Mouse (Mus musculus) hindbrain, embryonic 15.5 days (tissue): Measurements from ENCODE around the gene Dab1. TPM values are rescaled to one million over a fixed set of nuclear protein-coding genes. Genes with fewer than 3 reads are reported as not detected.

Experiments
- ATAC-seq: fragments of 200-750 bp; cut with Nextera tagmentation; 2 replicates; pipeline ENCODE4 v1.8.0; 2017; ENCODE audit warnings: low read depth, moderate number of reproducible peaks, moderate TSS enrichment; ENCODE audit not compliant: low FRiP score
- H3K27ac ChIP-seq: fragments of 300-500 bp; sonication (generic); replicated peaks from 2 replicates; pipeline ENCODE4 v1.5.1; 2015; ENCODE audit warnings: mild to moderate bottlenecking, inconsistent platforms
- H3K27me3 ChIP-seq: fragments of 300-500 bp; sonication (generic); 2 replicates; pipeline ENCODE4 v1.6.1; 2015; ENCODE audit warnings: control low read depth, inconsistent platforms
- H3K36me3 ChIP-seq: fragments of 300-500 bp; sonication (generic); 2 replicates; pipeline ENCODE4 v1.6.1; 2015; ENCODE audit warnings: control low read depth, inconsistent platforms
- H3K4me1 ChIP-seq: fragments of 300-500 bp; sonication (generic); replicated peaks from 2 replicates; pipeline ENCODE4 v1.6.1; 2015; ENCODE audit warnings: control low read depth, inconsistent platforms
- H3K4me2 ChIP-seq: fragments of 300-500 bp; sonication (generic); 2 replicates; pipeline ENCODE4 v1.6.1; 2015; ENCODE audit warnings: moderate library complexity, mild to moderate bottlenecking, inconsistent platforms
- H3K4me3 ChIP-seq: fragments of 300-500 bp; sonication (generic); 2 replicates; pipeline ENCODE4 v1.5.1; 2015; ENCODE audit warnings: mild to moderate bottlenecking, inconsistent platforms
- H3K9ac ChIP-seq: fragments of 300-500 bp; sonication (generic); 2 replicates; pipeline ENCODE4 v1.6.1; 2015; ENCODE audit warnings: inconsistent platforms
- H3K9me3 ChIP-seq: fragments of 300-500 bp; sonication (generic); 2 replicates; pipeline ENCODE4 v1.6.1; 2016; ENCODE audit warnings: control low read depth, inconsistent platforms
- WGBS: fragments of 180-500 bp; shearing (Covaris S2); methylation state at CpG from one replicate; pipeline ENCODE4 v1.1.7; 2015; 5-methylcytosine and 5-hydroxymethylcytosine counted together
- polyA plus RNA-seq: library from polyadenylated mRNA; unstranded; fragments of >200 nt; fragmentation: Nextera tagmentation; extraction: Ambion mirVana; gene quantifications from 2 replicates; pipeline ENCODE4 v1.2.1, GENCODE M21; 2015

Gene Dab1
- polyA plus RNA-seq, 1 experiment from 2014 or later, result 93.7 TPM

- Histone ChIP-seq H3K9me3 (no peaks in the 10 kb centered on the region), H3K27me3 (no peaks in the 10 kb centered on the region), H3K4me1 (no peaks in the 10 kb centered on the region), H3K4me3 (no peak overlapping the region), H3K36me3 (no peaks in the 10 kb centered on the region), H3K9ac (no peak overlapping the region), H3K27ac (no peak overlapping the region), H3K4me2 (no peak overlapping the region)
- 91% methylated on average over 11 of the region's 11 CpGs for WGBS
- no peak for ATAC-seq
Observed at GRCm38 (mm10) chr4:103762416-103762815, 143.3 kb downstream of the Dab1 start.

GRCm38 (mm10) chr4:103775712-103776111 is 156.6 kb downstream of the Dab1 start:
- no peaks in the 10 kb centered on the region for H3K27me3 ChIP-seq
- H3K9ac ChIP-seq, result no peak overlapping the region
- H3K36me3 ChIP-seq, result no peaks in the 10 kb centered on the region
- no peaks in the 10 kb centered on the region for H3K4me1 ChIP-seq
- no peak overlapping the region for H3K4me3 ChIP-seq
- 79% methylated on average over 4 of the region's 4 CpGs for WGBS
- no peak for ATAC-seq
- no peak overlapping the region for H3K27ac ChIP-seq
- no peak overlapping the region for H3K4me2 ChIP-seq
- H3K9me3 ChIP-seq, result no peaks in the 10 kb centered on the region

GRCm38 (mm10) chr4:103781398-103781797 is 162.2 kb downstream of the Dab1 start:
- Histone ChIP-seq H3K9me3 (no peaks in the 10 kb centered on the region), H3K9ac (no peak overlapping the region), H3K27ac (no peak overlapping the region), H3K27me3 (no peaks in the 10 kb centered on the region), H3K4me3 (no peak overlapping the region), H3K4me1 (no peaks in the 10 kb centered on the region), H3K36me3 (no peaks in the 10 kb centered on the region), H3K4me2 (no peak overlapping the region)
- peak; percentile 75 for ATAC-seq
- 45% methylated on average over 4 of the region's 4 CpGs for WGBS

- Histone ChIP-seq H3K4me3 (no peak overlapping the region), H3K4me2 (no peak overlapping the region), H3K9me3 (no peaks in the 10 kb centered on the region), H3K27ac (no peak overlapping the region), H3K27me3 (no peaks in the 10 kb centered on the region), H3K4me1 (no peaks in the 10 kb centered on the region), H3K9ac (no peak overlapping the region), H3K36me3 (no peaks in the 10 kb centered on the region)
- ATAC-seq, result no peak
- WGBS, result 81% methylated on average over 7 of the region's 7 CpGs
Observed at GRCm38 (mm10) chr4:103783561-103784247, 164.5 kb downstream of the Dab1 start.

- no peak for ATAC-seq
- H3K4me3 ChIP-seq, result no peak overlapping the region
- WGBS, result 78% methylated on average over 8 of the region's 8 CpGs
Observed at GRCm38 (mm10) chr4:103793589-103794312, 174.6 kb downstream of the Dab1 start.

GRCm38 (mm10) chr4:103796416-103796815 is 177.3 kb downstream of the Dab1 start:
- ATAC-seq, result peak; percentile 68; the same call in 1 of the 2 replicates
- 53% methylated on average over 6 of the region's 6 CpGs for whole genome bisulfite sequencing

More at GRCm38 (mm10) chr4:103793589-103794312, 174.6 kb downstream of the Dab1 start:
- H3K27me3 ChIP-seq, result no peaks in the 10 kb centered on the region
- H3K9me3 ChIP-seq, result no peaks in the 10 kb centered on the region
- H3K4me1 ChIP-seq, result peaks cover 6% of the 10 kb centered on the region; the same call in 1 of the 2 replicates
- H3K36me3 ChIP-seq, result no peaks in the 10 kb centered on the region
- no peak overlapping the region for H3K4me2 ChIP-seq
- H3K9ac ChIP-seq, result no peak overlapping the region
- no peak overlapping the region for H3K27ac ChIP-seq

GRCm38 (mm10) chr4:103802439-103802838 is 183.3 kb downstream of the Dab1 start:
- H3K9me3 ChIP-seq, result no peaks in the 10 kb centered on the region
- 84% methylated on average over 4 of the region's 4 CpGs for WGBS
- H3K27ac ChIP-seq, result no peak overlapping the region
- ATAC-seq, result no peak
- H3K4me1 ChIP-seq, result no peaks in the 10 kb centered on the region
- H3K36me3 ChIP-seq, result no peaks in the 10 kb centered on the region
- no peaks in the 10 kb centered on the region for H3K27me3 ChIP-seq
- H3K4me2 ChIP-seq, result no peak overlapping the region
- no peak overlapping the region for H3K9ac ChIP-seq
- no peak overlapping the region for H3K4me3 ChIP-seq

More at GRCm38 (mm10) chr4:103796416-103796815, 177.3 kb downstream of the Dab1 start:
- Histone ChIP-seq H3K36me3 (no peaks in the 10 kb centered on the region), H3K9ac (no peak overlapping the region), H3K4me3 (no peak overlapping the region), H3K27ac (no peak overlapping the region), H3K27me3 (no peaks in the 10 kb centered on the region), H3K9me3 (no peaks in the 10 kb centered on the region), H3K4me1 (peaks cover 6% of the 10 kb centered on the region; the same call in 1 of the 2 replicates), H3K4me2 (no peak overlapping the region)

GRCm38 (mm10) chr4:103804461-103804860 is 185.3 kb downstream of the Dab1 start:
- ATAC-seq, result no peak
- Histone ChIP-seq H3K4me3 (no peak overlapping the region), H3K27me3 (no peaks in the 10 kb centered on the region), H3K27ac (no peak overlapping the region), H3K9ac (no peak overlapping the region), H3K4me1 (no peaks in the 10 kb centered on the region), H3K9me3 (no peaks in the 10 kb centered on the region), H3K36me3 (no peaks in the 10 kb centered on the region), H3K4me2 (no peak overlapping the region)
- 18% methylated on average over 1 of the region's 1 CpGs for WGBS

GRCm38 (mm10) chr4:103822669-103823068 is 203.5 kb downstream of the Dab1 start:
- H3K4me2 ChIP-seq, result no peak overlapping the region
- H3K9ac ChIP-seq, result no peak overlapping the region
- no peak overlapping the region for H3K4me3 ChIP-seq
- ATAC-seq, result no peak
- H3K27me3 ChIP-seq, result no peaks in the 10 kb centered on the region
- 74% methylated on average over 4 of the region's 4 CpGs for WGBS
- no peaks in the 10 kb centered on the region for H3K4me1 ChIP-seq
- no peak overlapping the region for H3K27ac ChIP-seq
- H3K36me3 ChIP-seq, result no peaks in the 10 kb centered on the region
- H3K9me3 ChIP-seq, result no peaks in the 10 kb centered on the region

- Histone ChIP-seq H3K27me3 (no peaks in the 10 kb centered on the region), H3K9ac (no peak overlapping the region), H3K27ac (no peak overlapping the region), H3K9me3 (no peaks in the 10 kb centered on the region), H3K36me3 (no peaks in the 10 kb centered on the region), H3K4me1 (no peaks in the 10 kb centered on the region; the same call in 1 of the 2 replicates), H3K4me2 (no peak overlapping the region), H3K4me3 (no peak overlapping the region)
- WGBS, result 8% methylated on average over 5 of the region's 5 CpGs
- no peak for ATAC-seq
Observed at GRCm38 (mm10) chr4:103838377-103838776, 219.2 kb downstream of the Dab1 start.

GRCm38 (mm10) chr4:103839541-103839940 is 220.4 kb downstream of the Dab1 start:
- Histone ChIP-seq H3K9me3 (no peaks in the 10 kb centered on the region), H3K4me1 (no peaks in the 10 kb centered on the region; the same call in 1 of the 2 replicates), H3K4me3 (no peak overlapping the region), H3K4me2 (no peak overlapping the region), H3K9ac (no peak overlapping the region), H3K27me3 (no peaks in the 10 kb centered on the region), H3K36me3 (no peaks in the 10 kb centered on the region), H3K27ac (no peak overlapping the region)
- 85% methylated on average over 2 of the region's 2 CpGs for WGBS
- ATAC-seq, result no peak

- no peak overlapping the region for H3K4me3 ChIP-seq
- ATAC-seq, result no peak
- H3K4me1 ChIP-seq, result peaks cover 3% of the 10 kb centered on the region; the same call in 1 of the 2 replicates
- no peaks in the 10 kb centered on the region for H3K9me3 ChIP-seq
- no peaks in the 10 kb centered on the region for H3K36me3 ChIP-seq
- no peak overlapping the region for H3K4me2 ChIP-seq
- no peak overlapping the region for H3K27ac ChIP-seq
- no peaks in the 10 kb centered on the region for H3K27me3 ChIP-seq
- WGBS, result 58% methylated on average over 7 of the region's 7 CpGs
- no peak overlapping the region for H3K9ac ChIP-seq
Observed at GRCm38 (mm10) chr4:103841126-103841525, 222.0 kb downstream of the Dab1 start.
